Mouse (Mus musculus) left cerebral cortex, adult 2 months (tissue): Measurements from ENCODE around the gene Ubtd1. TPM values are rescaled to one million over a fixed set of nuclear protein-coding genes. Genes with fewer than 3 reads are reported as not detected.
"Not testable (repeated sequence)": the region's sequence is repeated elsewhere in the genome, so short reads cannot be mapped to it uniquely, and the experiment has no call there.

Experiments used
- DNase-seq, 2 experiments: peaks; one replicate each; pipeline ENCODE4 v3.0.0; 2021 to 2022; ENCODE audit warnings: low spot score in 2 of 2, mixed read lengths in 1 of 2; ENCODE audit errors: extremely low spot score in 1 of 2
- H3K27ac ChIP-seq: fragments of 200-600 bp; 2 replicates; pipeline ENCODE4 v1.8.1; 2022
- H3K4me3 ChIP-seq: fragments of 200-600 bp; 2 replicates; pipeline ENCODE4 v1.8.1; 2022
- CTCF ChIP-seq: fragments of 200-600 bp; IDR thresholded peaks from 2 replicates; pipeline ENCODE4 v1.8.1; 2022; ENCODE audit warnings: antibody characterized with exemption, mild to moderate bottlenecking, moderate library complexity
- intact Hi-C: fragments of 180-260 bp; cut with DNase I; formaldehyde crosslinking; loops from one replicate; pipeline ENCODE4 v1.15.1; 2025
- total RNA-seq, 2 experiments: library from RNA; stranded (reverse); gene quantifications; 2 replicates each; pipeline ENCODE4 v1.2.3; 2021

Ubtd1 gene
- total RNA-seq, 2 experiments from 2014 or later, result 10.9 to 12.1 TPM

DNA sequence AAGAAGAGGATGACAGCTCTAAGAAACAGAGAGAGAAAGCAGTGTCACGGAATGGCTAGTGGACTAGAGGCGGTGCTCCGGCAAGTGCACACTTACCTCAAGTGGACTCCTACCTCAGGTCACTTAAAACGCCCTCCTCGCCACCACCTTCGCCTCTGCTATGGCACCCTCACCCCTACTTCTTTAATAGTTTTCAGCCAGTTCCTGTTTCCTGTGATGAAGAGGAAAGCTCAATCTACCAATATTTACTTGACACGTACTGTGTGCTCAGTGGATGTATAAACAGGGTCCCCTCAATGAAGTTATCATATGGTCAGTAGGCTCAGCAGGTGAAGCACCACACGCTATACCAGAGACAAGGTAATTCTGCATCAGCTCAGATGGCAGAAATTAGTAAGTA is 97.0 kb downstream of the Ubtd1 start:
- intact Hi-C loops, result no loop called here
- TF ChIP-seq CTCF, result no peak

DNA sequence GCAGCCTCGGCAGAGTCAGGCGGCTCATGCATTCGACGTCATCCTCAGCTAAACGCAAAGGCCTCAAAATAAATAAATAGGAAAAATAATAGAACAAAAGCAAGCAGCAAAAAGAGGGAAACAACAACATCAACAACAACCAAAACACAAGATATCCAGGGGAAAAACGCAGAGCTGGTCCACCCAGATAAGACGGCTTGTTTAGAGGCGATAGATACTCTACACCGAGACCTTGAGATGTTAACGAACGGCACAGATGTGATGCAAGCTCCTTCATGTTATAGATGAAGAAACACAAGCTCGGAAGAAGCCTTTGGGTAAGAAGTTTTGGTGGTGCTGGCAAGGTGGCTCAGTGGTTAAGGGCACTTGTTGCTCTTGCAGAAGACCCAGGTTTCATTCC is 97.4 kb downstream of the Ubtd1 start:
- intact Hi-C loops, result no loop called here
- Histone ChIP-seq H3K4me3 (no peak overlapping the region), H3K27ac (no peak overlapping the region)
- TF ChIP-seq CTCF, result no peak
- no peak for DNase-seq

More for the DNA sequence above, 97.0 kb downstream of the Ubtd1 start:
- no peak overlapping the region for H3K4me3 ChIP-seq
- no peak for DNase-seq
- no peak overlapping the region for H3K27ac ChIP-seq

DNA sequence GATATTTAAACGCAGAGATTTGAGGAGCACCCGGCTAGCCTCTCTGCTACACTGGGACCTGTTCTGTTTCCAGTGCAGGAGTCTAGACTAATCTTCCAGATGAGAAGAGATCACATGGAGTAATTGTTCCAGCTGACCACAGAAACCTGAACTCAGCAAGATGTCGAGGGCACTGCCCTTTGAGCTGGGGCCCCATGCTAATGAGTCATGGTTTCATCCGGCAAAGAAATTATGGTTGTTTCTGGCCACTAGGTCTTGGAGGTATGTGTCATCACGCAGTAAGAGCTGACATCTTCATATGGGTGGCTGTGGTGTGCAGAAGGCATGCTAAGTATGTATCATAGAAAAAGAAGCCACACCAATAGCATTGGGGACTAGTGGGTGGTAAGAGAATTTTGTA is 98.4 kb downstream of the Ubtd1 start:
- no peak overlapping the region for H3K4me3 ChIP-seq
- DNase-seq, result no peak
- intact Hi-C loops, result no loop called here
- no peak overlapping the region for H3K27ac ChIP-seq
- TF ChIP-seq CTCF, result no peak

GRCm38 (mm10) chr19:42080469-42080868 is 98.9 kb downstream of the Ubtd1 start:
- Histone ChIP-seq H3K4me3 (no peak overlapping the region), H3K27ac (no peak overlapping the region)
- intact Hi-C loops, result no loop called here
- TF ChIP-seq CTCF, result no peak
- no peak for DNase-seq

DNA sequence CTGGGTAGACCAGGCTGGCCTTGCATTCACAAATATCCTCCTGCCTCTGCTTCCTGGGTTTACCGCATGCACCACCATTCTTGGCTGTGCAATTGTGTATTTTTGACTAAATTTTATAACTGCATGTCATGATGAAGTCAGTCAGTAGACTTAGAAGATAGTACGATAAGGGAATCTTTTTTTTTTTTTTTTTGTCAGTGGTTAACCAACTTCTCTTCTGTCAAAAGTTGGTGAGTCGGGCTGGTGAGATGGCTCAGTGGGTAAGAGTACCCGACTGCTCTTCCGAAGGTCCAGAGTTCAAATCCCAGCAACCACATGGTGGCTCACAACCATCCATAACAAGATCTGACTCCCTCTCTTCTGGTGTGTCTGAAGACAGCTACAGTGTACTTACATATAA is 100.0 kb downstream of the Ubtd1 start:
- intact Hi-C loops, DNase-seq, H3K27ac ChIP-seq, H3K4me3 ChIP-seq: not testable (repeated sequence)

Other genes with a start within 250 kb of the Ubtd1 start
- gene Slit1, start 238.1 kb upstream of the Ubtd1 start, total RNA-seq, result 10 to 100 TPM; 59.0 to 60.6 TPM
- gene Arhgap19, start 179.7 kb upstream of the Ubtd1 start, total RNA-seq, result 1 to 10 TPM; 3.0 to 3.3 TPM
- 10 to 100 TPM; 14.5 to 17.7 TPM for gene Frat1, start 151.8 kb upstream of the Ubtd1 start, total RNA-seq
- 1 to 10 TPM; 7.7 to 8.4 TPM for gene Frat2, start 133.6 kb upstream of the Ubtd1 start, total RNA-seq
- gene Rrp12, start 85.6 kb upstream of the Ubtd1 start, total RNA-seq, result 10 to 100 TPM; 33.0 to 34.1 TPM
- 100 to 1,000 TPM; 539 to 569 TPM for gene Pgam1, start 69.8 kb upstream of the Ubtd1 start, total RNA-seq
- 10 to 100 TPM; 22.7 to 27.9 TPM for gene Exosc1, start 48.3 kb upstream of the Ubtd1 start, total RNA-seq
- gene Zdhhc16, start 48.3 kb upstream of the Ubtd1 start, total RNA-seq, result 10 to 100 TPM; 39.3 to 48.9 TPM
- gene Mms19, start 606 bp upstream of the Ubtd1 start, total RNA-seq, result 10 to 100 TPM; 34.7 to 38.2 TPM
- under 1 TPM in 1 of 2 experiments, not detected in 1; 0.42 TPM for gene Ankrd2, start 54.2 kb downstream of the Ubtd1 start, total RNA-seq
- gene Hoga1, start 63.8 kb downstream of the Ubtd1 start, total RNA-seq, result 1 to 10 TPM; 4.1 to 4.2 TPM
- gene 4933411K16Rik, start 70.5 kb downstream of the Ubtd1 start, total RNA-seq, result 1 to 10 TPM in 1 of 2 experiments, under 1 TPM in 1; 0.75 to 1.2 TPM
- gene Morn4, start 104.6 kb downstream of the Ubtd1 start, total RNA-seq, result 10 to 100 TPM; 64.0 to 66.2 TPM
- 10 to 100 TPM; 65.6 to 67.3 TPM for gene Pi4k2a, start 108.7 kb downstream of the Ubtd1 start, total RNA-seq
- 10 to 100 TPM; 27.6 to 30.9 TPM for gene Avpi1, start 147.3 kb downstream of the Ubtd1 start, total RNA-seq
- gene Marveld1, start 165.6 kb downstream of the Ubtd1 start, total RNA-seq, result 10 to 100 TPM in 1 of 2 experiments, 1 to 10 TPM in 1; 8.0 to 10.6 TPM
- gene Zfyve27, start 182.2 kb downstream of the Ubtd1 start, total RNA-seq, result 100 to 1,000 TPM in 1 of 2 experiments, 10 to 100 TPM in 1; 87.7 to 107 TPM
- under 1 TPM; 0.48 to 0.65 TPM for gene Sfrp5, start 220.5 kb downstream of the Ubtd1 start, total RNA-seq